ENCODE assay signal across 8 mouse cellular contexts in the genomic region with DNA sequence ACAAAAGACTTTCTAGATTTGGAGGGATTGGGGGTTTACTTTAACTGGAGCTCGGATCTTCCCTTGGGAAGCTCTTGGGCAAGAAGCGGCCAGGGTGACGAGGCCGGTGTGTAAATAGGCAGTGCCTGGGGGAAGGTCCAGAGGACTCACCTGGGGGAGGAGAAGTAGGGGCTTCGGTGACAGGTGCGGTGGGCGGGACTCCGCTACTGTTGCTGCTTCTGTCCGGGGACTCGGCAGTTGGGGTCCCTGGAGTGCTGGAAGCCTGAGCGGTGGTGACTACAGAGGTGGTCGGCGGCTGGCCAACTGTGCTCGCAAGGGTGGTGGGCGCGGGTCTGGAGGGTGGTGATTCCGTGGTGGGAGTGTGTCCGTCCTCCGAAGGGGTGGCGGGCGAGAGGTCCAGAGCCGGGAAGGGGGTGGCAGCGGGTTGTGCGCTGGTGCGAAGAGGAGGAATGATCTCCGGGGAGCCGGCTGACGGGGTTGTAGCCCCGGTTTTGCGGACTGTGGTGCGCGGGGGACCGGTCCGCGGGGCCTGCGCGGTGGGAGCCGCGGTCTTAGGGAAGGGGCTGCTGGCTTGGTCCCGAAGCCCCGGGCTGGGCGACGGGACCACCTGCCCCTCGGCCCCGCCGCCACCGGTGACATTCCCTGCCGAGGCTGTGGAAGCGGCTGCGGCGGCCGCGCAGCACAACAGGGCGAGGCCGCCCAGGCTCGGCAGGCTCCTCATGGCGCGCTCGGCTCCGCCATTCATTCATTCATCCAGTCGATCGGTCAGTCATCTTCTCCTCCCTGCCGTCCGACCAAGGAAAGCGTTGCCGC. TPM values are rescaled to one million over a fixed set of nuclear protein-coding genes. Genes with fewer than 3 reads are reported as not detected.
DNase-seq lines count a peak whose midpoint lies in the region; ATAC-seq and TF ChIP-seq lines count a peak whose summit lies in the region.

No protein-coding gene starts in this region.

- no peak for TF ChIP-seq CTCF in heart, adult 2 months (IDR thresholded peaks at IDR 0.05)
- TF ChIP-seq CTCF in thymus, adult 2 months (IDR thresholded peaks at IDR 0.05; ENCODE audit: borderline replicate concordance, control insufficient read depth, extremely low read depth, insufficient read depth, low read length, poor library complexity), result peak; percentile 3; the same call in 1 of the 2 replicates

- H3K9me3 ChIP-seq in liver, embryonic 16.5 days (replicated peaks; ENCODE audit: control insufficient read depth, low read length), result no peaks in the 10 kb centered on the region
- H3K9me3 ChIP-seq in neural tube, embryonic 14.5 days (ENCODE audit: control insufficient read depth, low read length), result no peaks in the 10 kb centered on the region

- peak overlapping the region; percentile 79 for H3K27ac ChIP-seq in heart, adult 2 months
- peak overlapping the region; percentile 79 for H3K27ac ChIP-seq in liver, embryonic 16.5 days (ENCODE audit: low read length)
- peak overlapping the region; percentile 100 for H3K27ac ChIP-seq in neural tube, embryonic 14.5 days (ENCODE audit: low read depth, low read length)
- H3K27ac ChIP-seq in thymus, adult 2 months (ENCODE audit: control insufficient read depth, insufficient read depth, low read length), result no peak overlapping the region

- H3K4me1 ChIP-seq in heart, adult 2 months (ENCODE audit: control insufficient read depth, insufficient read depth, low read length), result peaks cover 8% of the 10 kb centered on the region
- H3K4me1 ChIP-seq in liver, embryonic 16.5 days (ENCODE audit: control insufficient read depth, low read depth, low read length), result peaks cover 15% of the 10 kb centered on the region
- peaks cover 38% of the 10 kb centered on the region for H3K4me1 ChIP-seq in neural tube, embryonic 14.5 days (ENCODE audit: control insufficient read depth, insufficient read depth, low read length)
- H3K4me1 ChIP-seq in thymus, adult 2 months (replicated peaks; ENCODE audit: control insufficient read depth, insufficient read depth, low read length), result peaks cover 12% of the 10 kb centered on the region

- WGBS in heart, adult 2 months, result under 1% methylated on average over 58 of the region's 66 CpGs
- WGBS in liver, embryonic 16.5 days (ENCODE audit: insufficient replicate concordance), result under 1% methylated on average over 65 of the region's 66 CpGs
- under 1% methylated on average over 45 of the region's 66 CpGs for WGBS in neural tube, embryonic 14.5 days
- 3% methylated on average over 66 of the region's 66 CpGs for WGBS in thymus, adult 2 months

- peak overlapping the region; percentile 88 for H3K9ac ChIP-seq in heart, adult 2 months (ENCODE audit: low read depth, low read length)
- H3K9ac ChIP-seq in liver, embryonic 16.5 days (ENCODE audit: low read depth, low read length), result peak overlapping the region; percentile 89
- peak overlapping the region; percentile 92 for H3K9ac ChIP-seq in neural tube, embryonic 14.5 days (replicated peaks; ENCODE audit: low read depth, low read length)

- ATAC-seq in liver, embryonic 16.5 days (ENCODE audit: low read depth), result peak; percentile 12
- peak; percentile 56 for ATAC-seq in neural tube, embryonic 14.5 days (ENCODE audit: low read depth)

- peak; percentile 26 to 35 for DNase-seq in B cell, adult 2 months
- peak; percentile 68 to 85 for DNase-seq in adrenal gland, adult (ENCODE audit: inconsistent age in 2 of 2, low spot score in 1 of 2)
- DNase-seq in embryo, embryonic 11 days, result peak; percentile 49
- peak in 1 of 2 experiments; percentile 62 for DNase-seq in heart, adult 2 months
- DNase-seq in kidney, postnatal 10 days, result peak; percentile 61
- DNase-seq in thymus, adult 2 months, result peak; percentile 56

- H3K4me2 ChIP-seq in liver, embryonic 16.5 days (ENCODE audit: low read depth, low read length), result peak overlapping the region; percentile 85
- H3K4me2 ChIP-seq in neural tube, embryonic 14.5 days (ENCODE audit: low read depth, low read length), result peak overlapping the region; percentile 55

- intact Hi-C loops in heart, adult 2 months (cut with DNase I), result loop anchor here (10.0 kb wide), 1 partner anchor 1671 kb away; a partner anchor contains a TSS

- H3K79me2 ChIP-seq in heart, adult 2 months (replicated peaks; ENCODE audit: control insufficient read depth, insufficient read depth, low read length), result peaks cover 4% of the 10 kb centered on the region; the same call in 1 of the 2 replicates

- TF ChIP-seq POLR2A in heart, adult 2 months (IDR thresholded peaks at IDR 0.05; ENCODE audit: insufficient read depth, low read depth, low read length), result no peak
- no peak; the same call in 1 of the 2 replicates for TF ChIP-seq POLR2A in thymus, adult 2 months (IDR thresholded peaks at IDR 0.05; ENCODE audit: control insufficient read depth, extremely low read depth, insufficient read depth, low read length, poor library complexity)

- H3K36me3 ChIP-seq in heart, adult 2 months (ENCODE audit: control insufficient read depth, insufficient read depth, low read length), result peaks cover 15% of the 10 kb centered on the region
- no peaks in the 10 kb centered on the region for H3K36me3 ChIP-seq in liver, embryonic 16.5 days (ENCODE audit: control insufficient read depth, insufficient read depth)
- no peaks in the 10 kb centered on the region for H3K36me3 ChIP-seq in neural tube, embryonic 14.5 days (ENCODE audit: control insufficient read depth, insufficient read depth, low read length)
- H3K36me3 ChIP-seq in thymus, adult 2 months (ENCODE audit: control insufficient read depth, insufficient read depth, low read length), result no peaks in the 10 kb centered on the region

- H3K27me3 ChIP-seq in heart, adult 2 months (ENCODE audit: control insufficient read depth, insufficient read depth, low read length), result no peaks in the 10 kb centered on the region
- H3K27me3 ChIP-seq in liver, embryonic 16.5 days (ENCODE audit: control insufficient read depth, insufficient read depth, low read depth, low read length), result no peaks in the 10 kb centered on the region
- no peaks in the 10 kb centered on the region for H3K27me3 ChIP-seq in neural tube, embryonic 14.5 days (ENCODE audit: control insufficient read depth, insufficient read depth, low read length)
- H3K27me3 ChIP-seq in thymus, adult 2 months (ENCODE audit: control insufficient read depth, insufficient read depth, low read length), result no peaks in the 10 kb centered on the region

- no peak for TF ChIP-seq EP300 in heart, adult 2 months (IDR thresholded peaks at IDR 0.05; ENCODE audit: insufficient read depth, low read depth, low read length)

- H3K4me3 ChIP-seq in heart, adult 2 months, result peak overlapping the region; percentile 84
- H3K4me3 ChIP-seq in liver, embryonic 16.5 days (ENCODE audit: low read depth, low read length), result peak overlapping the region; percentile 90
- peak overlapping the region; percentile 83 for H3K4me3 ChIP-seq in neural tube, embryonic 14.5 days (ENCODE audit: low read depth, low read length)
- H3K4me3 ChIP-seq in thymus, adult 2 months (ENCODE audit: control insufficient read depth, insufficient read depth, low read length), result peak overlapping the region; percentile 42

RNA-seq across cellular contexts. Expression of a gene that starts 0.5 kb away (rescaled TPM):
- 10 to 100 TPM; 10.8 to 12.9 TPM for total RNA-seq in heart, adult 2 months (2021)
- polyA plus RNA-seq in heart, adult 2 months (2012; rRNA removed), result 5.5 TPM in 2 replicates
- polyA plus RNA-seq in liver, embryonic 16.5 days (2015; fragmentation: Nextera tagmentation; extraction: Ambion mirVana), result 4.0 and 4.3 TPM in 2 replicates
- polyA plus RNA-seq in neural tube, embryonic 14.5 days (2014; fragmentation: Nextera tagmentation; extraction: Ambion mirVana), result 43.3 and 45.6 TPM in 2 replicates
- 18.4 and 26.5 TPM in 2 replicates for polyA plus RNA-seq in thymus, adult 2 months (2012; rRNA removed)
